Mouse (Mus musculus): ENCODE measurements around the gene Slc35b3.

GRCm38 (mm10) chr13:39010280-39010679 is 49.6 kb upstream of the Slc35b3 start:
- TF ChIP-seq CTCF (IDR thresholded peaks at IDR 0.05; ENCODE audit: extremely low read depth, insufficient read depth, low read length) (no peak), POLR2A (IDR thresholded peaks at IDR 0.05; ENCODE audit: extremely low read depth, insufficient read depth, low read length) (no peak)

All from cortical plate, adult 2 months (tissue).